Mouse (Mus musculus): Measurements from ENCODE around the gene Ptms.

Gene Ptms

GRCm38 (mm10) chr6:124930754-124931524 is 11.0 kb upstream of the Ptms start, which contains the start of gene Mlf2:
TSS of gene Mlf2 (plus strand) at chr6:124931386.
- DNase-seq (ENCODE audit: extremely low read depth, insufficient read length, low spot score): peak; percentile 98

- DNase-seq (ENCODE audit: extremely low read depth, insufficient read length, low spot score): no peak
Observed at GRCm38 (mm10) chr6:124930231-124930630, 10.3 kb upstream of the Ptms start.

- no peak for DNase-seq (ENCODE audit: extremely low read depth, insufficient read length, low spot score)
Observed at GRCm38 (mm10) chr6:124925941-124926340, 6.0 kb upstream of the Ptms start.

GRCm38 (mm10) chr6:124925173-124925793 is 5.4 kb upstream of the Ptms start:
- no peak for DNase-seq (ENCODE audit: extremely low read depth, insufficient read length, low spot score)

GRCm38 (mm10) chr6:124921539-124921938 is 1.6 kb upstream of the Ptms start:
- DNase-seq (ENCODE audit: extremely low read depth, insufficient read length, low spot score): no peak

- no peak for DNase-seq (ENCODE audit: extremely low read depth, insufficient read length, low spot score)
Observed at GRCm38 (mm10) chr6:124920318-124921085, 599 bp upstream of the Ptms start.

GRCm38 (mm10) chr6:124918890-124919627 is 844 bp downstream of the Ptms start:
- no peak for DNase-seq (ENCODE audit: extremely low read depth, insufficient read length, low spot score)

GRCm38 (mm10) chr6:124918331-124918690 is 1.6 kb downstream of the Ptms start:
- DNase-seq (ENCODE audit: extremely low read depth, insufficient read length, low spot score): no peak

GRCm38 (mm10) chr6:124917518-124918330 is 2.2 kb downstream of the Ptms start:
- peak; percentile 98 for DNase-seq (ENCODE audit: extremely low read depth, insufficient read length, low spot score)

GRCm38 (mm10) chr6:124916695-124917517 is 3.0 kb downstream of the Ptms start:
- peak; percentile 80 for DNase-seq (ENCODE audit: extremely low read depth, insufficient read length, low spot score)

- DNase-seq (ENCODE audit: extremely low read depth, insufficient read length, low spot score): peak; percentile 34
Observed at GRCm38 (mm10) chr6:124915942-124916694, 3.8 kb downstream of the Ptms start.

GRCm38 (mm10) chr6:124915160-124915941 is 4.6 kb downstream of the Ptms start:
- peak; percentile 33 for DNase-seq (ENCODE audit: extremely low read depth, insufficient read length, low spot score)

- no peak for DNase-seq (ENCODE audit: extremely low read depth, insufficient read length, low spot score)
Observed at GRCm38 (mm10) chr6:124914511-124914910, 5.4 kb downstream of the Ptms start.

- peak; percentile 30 for DNase-seq (ENCODE audit: extremely low read depth, insufficient read length, low spot score)
Observed at GRCm38 (mm10) chr6:124913721-124914285, 6.1 kb downstream of the Ptms start.

GRCm38 (mm10) chr6:124913214-124913613 is 6.7 kb downstream of the Ptms start:
- DNase-seq (ENCODE audit: extremely low read depth, insufficient read length, low spot score): no peak

- DNase-seq (ENCODE audit: extremely low read depth, insufficient read length, low spot score): no peak
Observed at GRCm38 (mm10) chr6:124911533-124912218, 8.2 kb downstream of the Ptms start, which contains the start of gene Lag3. TSS of gene Lag3 (minus strand) at chr6:124911705.

GRCm38 (mm10) chr6:124910032-124910431 is 9.9 kb downstream of the Ptms start:
- DNase-seq (ENCODE audit: extremely low read depth, insufficient read length, low spot score): no peak

Measured in 3134 (cell line).